Mouse (Mus musculus) cerebellum, adult 18-20 months (tissue): ENCODE data around the gene Cyp2d34.

Experiments
- DNase-seq, 2 experiments: peaks; one replicate each; pipeline ENCODE4 v3.0.0; 2021

Cyp2d34 gene

GRCm38 (mm10) chr15:82620531-82621202 lies at the start of gene Cyp2d34:
Gene Cyp2d34 (minus strand): TSS chr15:82620946.
- DNase-seq = no peak

- no peak for DNase-seq
Measured at GRCm38 (mm10) chr15:82656346-82656745, 35.6 kb upstream of the Cyp2d34 start.

DNA sequence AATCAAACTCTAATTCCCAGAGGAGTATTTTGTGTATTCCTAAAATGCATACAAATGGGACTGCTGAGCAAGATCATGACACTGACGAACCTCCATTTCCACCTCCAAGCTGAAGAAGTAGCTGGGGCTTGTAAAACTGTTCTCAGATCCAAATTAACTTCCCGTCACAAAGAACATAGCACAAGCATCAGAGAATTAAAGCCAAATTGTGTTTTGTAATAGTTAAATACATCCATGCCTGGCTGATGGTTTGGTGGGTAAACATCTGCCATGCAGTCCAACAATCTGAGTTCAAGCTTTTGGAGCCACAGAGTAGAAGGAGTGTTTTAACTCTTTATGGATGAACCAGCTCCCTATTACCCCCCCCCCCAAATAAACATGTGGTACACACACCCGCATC lies 23.6 kb upstream of the Cyp2d34 start:
- DNase-seq = no peak

- no peak for DNase-seq
Measured at GRCm38 (mm10) chr15:82643771-82644170, 23.0 kb upstream of the Cyp2d34 start.

DNA sequence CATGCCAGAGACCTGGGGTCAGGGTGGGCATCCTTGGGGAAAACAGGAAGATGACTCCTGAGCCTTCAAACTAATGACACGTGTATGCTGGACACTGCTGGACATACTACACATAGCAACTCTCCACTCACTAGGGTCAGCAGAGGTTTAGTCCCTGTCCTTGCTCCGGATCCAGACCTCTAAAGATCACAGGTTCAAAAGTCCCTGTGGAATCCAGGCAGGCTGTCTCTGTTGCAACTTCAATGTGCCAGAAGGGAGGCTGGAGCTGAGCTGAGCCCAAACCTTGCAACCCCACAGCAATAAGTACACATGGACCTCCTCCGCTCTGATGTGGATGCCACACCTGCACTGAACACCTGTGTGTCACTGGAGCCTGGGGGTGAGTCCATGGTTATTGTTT lies 22.0 kb upstream of the Cyp2d34 start:
- DNase-seq = no peak

DNA sequence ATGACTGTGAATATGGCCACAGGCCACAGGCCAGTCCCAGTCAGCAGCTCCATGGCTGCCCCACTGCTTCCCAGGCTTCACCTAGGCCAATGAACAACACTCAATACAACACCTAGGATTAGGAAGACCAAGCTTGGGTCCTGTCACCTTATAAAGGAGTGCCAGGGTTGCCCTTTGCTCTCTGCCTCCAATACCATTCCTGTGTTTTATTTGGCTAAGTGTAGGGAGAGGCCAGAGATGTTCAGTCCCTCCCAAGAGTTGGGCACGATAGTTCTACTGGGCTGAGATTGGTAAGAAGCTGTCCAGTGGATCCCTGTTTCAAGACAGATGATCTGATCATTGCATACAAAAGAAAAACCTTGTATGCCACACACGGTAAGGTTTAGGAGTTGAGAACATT lies 21.2 kb upstream of the Cyp2d34 start:
- no peak for DNase-seq

GRCm38 (mm10) chr15:82641390-82641789 lies 20.6 kb upstream of the Cyp2d34 start:
- no peak for DNase-seq

DNA sequence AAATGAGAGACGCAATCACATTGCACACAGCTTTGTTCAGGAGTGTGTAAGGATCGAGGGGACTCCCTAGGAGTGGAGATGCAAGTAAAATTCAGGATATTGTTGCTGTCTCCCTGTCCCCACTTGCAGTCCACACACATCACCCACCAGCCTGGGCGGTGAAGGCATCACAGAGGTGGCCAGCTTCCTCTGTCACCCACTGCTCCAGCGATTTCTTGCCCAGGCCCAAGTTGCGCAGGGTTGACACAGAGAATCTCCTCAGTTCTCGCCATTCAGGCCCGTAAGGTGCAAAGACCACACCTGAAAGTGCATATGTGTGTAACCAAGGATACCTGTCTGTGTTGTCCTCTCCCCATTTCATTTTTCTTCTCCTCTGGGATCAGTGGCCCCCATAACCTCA lies 19.5 kb upstream of the Cyp2d34 start:
- DNase-seq = no peak

- DNase-seq = no peak
Measured at GRCm38 (mm10) chr15:82637130-82638075, 16.7 kb upstream of the Cyp2d34 start.

DNA sequence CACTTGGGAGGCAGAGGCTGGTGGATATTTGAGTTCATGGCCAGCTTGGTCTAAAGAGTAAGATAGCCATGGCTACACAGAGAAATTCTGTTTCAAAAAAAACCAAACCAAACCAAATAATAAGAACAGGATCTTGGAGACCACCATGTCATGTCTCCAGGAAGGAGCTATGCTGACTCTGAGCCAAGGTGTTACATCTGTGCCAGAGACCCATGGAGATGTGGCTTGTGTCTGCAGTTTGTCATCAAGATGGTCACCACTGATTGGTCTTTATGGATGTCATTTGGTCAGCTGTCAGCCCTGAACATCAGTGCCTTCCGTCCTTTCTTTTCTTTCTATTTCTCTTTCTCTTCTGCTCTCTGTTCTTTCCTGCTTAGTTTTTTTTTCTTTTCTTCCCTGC lies 14.2 kb upstream of the Cyp2d34 start:
- no peak for DNase-seq

GRCm38 (mm10) chr15:82621993-82622392 lies 1.2 kb upstream of the Cyp2d34 start:
- no peak for DNase-seq

- no peak for DNase-seq
Measured at GRCm38 (mm10) chr15:82618362-82619020, 2.3 kb downstream of the Cyp2d34 start.

DNA sequence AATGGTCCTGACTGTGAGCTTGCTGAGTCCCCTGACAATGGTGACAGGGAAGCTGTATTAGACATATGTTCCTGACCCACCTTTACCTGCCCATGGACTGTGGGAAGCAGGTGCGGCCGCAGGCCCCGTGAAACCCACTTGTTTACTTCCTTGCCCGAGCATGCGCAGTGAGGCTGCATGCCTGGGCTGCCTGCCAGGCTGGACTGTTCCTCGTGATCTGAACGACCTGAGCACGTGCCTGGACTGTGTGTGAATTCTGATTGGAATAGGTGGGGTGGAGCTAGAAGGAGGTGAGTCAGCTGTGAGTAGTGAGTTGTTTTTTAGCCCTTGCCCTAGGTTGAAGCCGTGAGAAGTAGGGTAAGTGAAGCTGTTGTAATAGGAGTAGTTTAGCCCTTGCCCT lies 38.1 kb downstream of the Cyp2d34 start:
- DNase-seq = no peak

- DNase-seq = no peak
Measured at GRCm38 (mm10) chr15:82579071-82579470, 41.7 kb downstream of the Cyp2d34 start.

- no peak for DNase-seq
Measured at GRCm38 (mm10) chr15:82572856-82573255, 47.9 kb downstream of the Cyp2d34 start.
